In genomic region chr13:99344599-99345575, GRCm38 (mm10) we compare ENCODE assay signal across 8 mouse cellular contexts. TPM values are rescaled to one million over a fixed set of nuclear protein-coding genes. Genes with fewer than 3 reads are reported as not detected.
DNase-seq lines count a peak whose midpoint lies in the region; ATAC-seq lines count a peak whose summit lies in the region.

Gene Ptcd2 (minus strand): TSS chr13:99344705.
Gene Mrps27 (plus strand): TSS chr13:99344786.

- no peaks in the 10 kb centered on the region for H3K4me1 ChIP-seq in hindbrain, embryonic 11.5 days (replicated peaks; ENCODE audit: control insufficient read depth, insufficient read depth, low read length)

- H3K36me3 ChIP-seq in hindbrain, embryonic 11.5 days (ENCODE audit: control insufficient read depth, insufficient read depth, low read length): 0 out of 2 replicates have a peak, but pooled peaks cover 2% of the 10 kb centered on the region

- peak within 1 kb of the TSS; percentile 82 for H3K27ac ChIP-seq in hindbrain, embryonic 11.5 days (ENCODE audit: low read depth, low read length)

- peak within 1 kb of the TSS; percentile 83 for H3K9ac ChIP-seq in hindbrain, embryonic 11.5 days (ENCODE audit: low read depth, low read length)

- no peaks in the 10 kb centered on the region for H3K27me3 ChIP-seq in hindbrain, embryonic 11.5 days (ENCODE audit: control insufficient read depth, insufficient read depth, low read length)

- DNase-seq in Muller cell, postnatal 12 days (ENCODE audit: inconsistent ontology term): peak; percentile 99
- DNase-seq in cerebellum, adult 9-11 months: peak; percentile 97
- DNase-seq in frontal cortex, adult 2 months (ENCODE audit: extremely low spot score in 1 of 2, low spot score in 1 of 2): peak; percentile 96 to 100
- peak; percentile 97 for DNase-seq in hindbrain, embryonic 11.5 days (ENCODE audit: low spot score)
- DNase-seq in layer of hippocampus, postnatal 10 days (ENCODE audit: low spot score in 2 of 2): peak; percentile 97 to 99
- peak; percentile 98 for DNase-seq in lung, postnatal 10 days
- DNase-seq in ovary, postnatal 36 days (ENCODE audit: low spot score): peak; percentile 98
- peak; percentile 99 for DNase-seq in thymus, postnatal 25 days

- H3K4me3 ChIP-seq in hindbrain, embryonic 11.5 days (ENCODE audit: low read depth, low read length): peak within 1 kb of the TSS; percentile 73

- WGBS in hindbrain, embryonic 11.5 days: 3% methylated on average over 38 of the region's 39 CpGs

- peak; percentile 98 for ATAC-seq in hindbrain, embryonic 11.5 days (ENCODE audit: low FRiP score)

- H3K4me2 ChIP-seq in hindbrain, embryonic 11.5 days (replicated peaks; ENCODE audit: low read depth, low read length): peak within 1 kb of the TSS; percentile 50

- H3K9me3 ChIP-seq in hindbrain, embryonic 11.5 days (ENCODE audit: control insufficient read depth, low read length): no peaks in the 10 kb centered on the region

RNA-seq across cellular contexts. Expression of gene Ptcd2, which starts in this region (rescaled TPM):
- 33.3 and 35.3 TPM in 2 replicates for polyA plus RNA-seq in frontal cortex, adult 2 months (2012; rRNA removed)
- polyA plus RNA-seq in hindbrain, embryonic 11.5 days (2014; fragmentation: Nextera tagmentation; extraction: Ambion mirVana): 51.9 and 56.8 TPM in 2 replicates
- total RNA-seq in layer of hippocampus, postnatal 10 days (2021): 10 to 100 TPM; 29.8 to 31.1 TPM

RNA-seq across cellular contexts. Expression of gene Mrps27, which starts in this region (rescaled TPM):
- 29.7 and 33.5 TPM in 2 replicates for polyA plus RNA-seq in frontal cortex, adult 2 months (2012; rRNA removed)
- 55.6 and 59.2 TPM in 2 replicates for polyA plus RNA-seq in hindbrain, embryonic 11.5 days (2014; fragmentation: Nextera tagmentation; extraction: Ambion mirVana)
- total RNA-seq in layer of hippocampus, postnatal 10 days (2021): 10 to 100 TPM; 25.8 to 27.1 TPM

Comparison
In these comparisons a context has a peak if more than half of its experiments do, and no peak if none do; other contexts are left out.
1. Peak in every context shown above with its lines: DNase-seq, ATAC-seq, H3K4me3 ChIP-seq and H3K27ac ChIP-seq.